Mouse (Mus musculus): ENCODE measurements at regions not wholly inside any gene's neighbourhood (a gene's known extent, or its start where the extent isn't known, plus 50 kb on each side); places are given as distances from the start of the nearest gene placed in this dataset.

DNA sequence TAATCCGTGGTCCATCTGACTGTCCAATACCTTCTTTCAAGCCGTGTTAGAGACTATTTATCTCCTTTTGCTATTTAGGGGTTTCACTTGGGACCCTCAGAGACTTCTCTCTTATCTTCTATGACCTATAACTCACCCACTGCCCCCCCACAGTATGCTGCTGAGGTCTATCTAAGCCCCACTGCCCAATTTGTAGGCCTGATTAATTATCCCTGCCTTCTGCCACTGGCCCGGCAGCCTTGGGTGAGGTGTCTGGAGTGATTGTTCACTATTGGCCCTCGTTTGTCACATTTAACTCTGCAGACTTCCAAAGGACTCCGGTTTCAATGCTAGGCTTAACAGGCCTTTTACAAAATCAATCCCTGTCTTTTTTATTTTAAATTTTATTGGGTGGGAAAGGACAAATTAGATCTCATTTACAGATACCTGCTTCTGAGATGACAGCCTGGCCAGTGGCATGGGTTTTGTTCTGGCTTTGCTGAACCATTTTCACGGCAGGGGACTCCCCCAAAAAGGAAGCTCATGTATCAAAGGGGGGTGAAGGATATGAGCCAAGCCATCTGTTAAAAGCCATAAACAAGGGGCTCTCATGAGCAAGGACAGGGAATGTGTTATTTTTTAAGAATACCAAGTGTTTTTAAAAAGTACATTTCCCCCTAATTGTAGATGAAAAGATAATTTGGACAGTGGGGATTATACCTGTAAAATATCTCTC, 160.4 kb upstream of the Fam19a5 start:
- ChIA-PET POLR2A (no interaction called here), CTCF (no interaction called here)

DNA sequence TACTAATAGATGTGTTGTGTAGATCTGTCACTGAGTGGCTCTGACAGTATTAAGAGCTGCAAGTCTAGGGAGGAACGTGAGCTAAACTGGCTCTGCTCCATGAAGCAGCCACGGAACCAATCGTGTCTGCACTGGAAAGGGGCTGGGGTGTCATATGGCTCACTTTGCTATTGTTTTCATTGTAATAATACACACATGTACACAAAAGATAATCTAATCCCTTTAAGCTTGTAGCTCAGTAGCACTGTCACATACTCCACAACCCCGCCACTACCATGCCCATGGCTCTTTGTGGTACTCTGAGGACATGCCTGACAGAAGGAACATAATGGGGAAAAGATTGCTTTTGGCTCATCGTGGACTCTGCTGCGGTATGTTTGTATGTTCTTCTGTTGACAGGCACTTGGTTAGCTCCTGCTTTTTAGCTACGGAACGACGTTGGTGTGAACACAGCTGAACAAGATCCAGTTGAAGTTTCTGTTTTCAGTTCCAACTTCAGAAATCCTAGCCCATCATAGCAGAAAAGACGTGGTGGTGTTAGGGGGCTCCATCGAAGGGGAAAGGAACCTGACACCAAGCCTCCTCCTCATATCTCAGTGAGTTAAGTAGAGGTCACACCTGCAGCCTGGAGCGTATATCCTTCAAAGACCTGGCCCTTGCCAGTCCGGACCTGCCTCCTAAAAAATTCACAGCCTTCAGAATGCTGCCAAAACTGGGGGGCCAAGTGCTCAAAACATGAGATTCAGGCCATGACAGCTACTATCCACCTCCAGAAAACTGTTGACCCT, 159.6 kb upstream of the Fam19a5 start:
- POLR2A ChIA-PET = no interaction called here
- CTCF ChIA-PET = no interaction called here

DNA sequence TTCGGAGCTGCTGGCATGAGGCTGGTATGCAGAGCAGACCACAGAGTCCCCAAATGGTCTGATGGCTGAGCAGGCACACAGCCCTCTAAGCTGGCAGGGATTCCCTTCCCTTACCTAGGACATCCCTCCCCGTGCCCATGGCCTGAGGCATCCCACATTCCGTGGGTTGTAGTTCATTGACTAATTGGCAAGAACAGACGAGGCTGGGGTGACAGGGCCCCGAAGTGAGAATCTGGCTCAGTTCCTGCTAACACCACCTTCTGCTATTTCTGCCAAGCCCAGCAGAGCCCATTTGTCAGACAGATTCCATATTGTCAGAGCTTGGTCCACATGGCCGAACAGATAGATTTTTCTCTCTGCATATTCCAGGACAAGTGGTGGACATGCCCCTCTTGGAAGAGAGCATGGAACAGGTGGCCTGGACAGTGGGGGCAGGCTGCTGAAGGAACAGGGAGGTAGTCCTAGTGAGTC, 157.6 kb upstream of the Fam19a5 start:
- CTCF ChIA-PET = interaction anchor here in 2 of 4 experiments (0.6 kb wide), 2 partner anchors 30 to 49 kb away, joined by 3 read pairs; no protein-coding TSS in a partner anchor
- POLR2A ChIA-PET = no interaction called here

DNA sequence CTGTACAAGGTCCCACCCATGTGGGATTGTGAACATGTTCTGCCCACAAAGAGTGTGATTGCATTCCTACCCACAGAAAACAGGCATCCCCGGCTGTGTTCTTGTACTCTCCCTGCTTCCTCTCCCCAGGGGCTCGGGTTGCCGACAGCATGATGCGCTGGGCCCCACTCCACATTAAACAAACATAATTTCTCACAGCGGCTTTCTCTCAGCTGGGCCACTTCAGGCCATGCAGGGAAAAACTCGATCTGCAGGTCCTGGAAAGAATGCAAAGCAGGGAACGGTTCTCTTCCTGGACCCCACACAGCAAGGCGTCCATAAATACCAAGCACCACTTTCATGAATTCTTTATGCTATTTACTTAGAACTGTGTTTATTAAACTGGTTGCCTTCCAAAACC, 152.7 kb upstream of the Fam19a5 start:
- ChIA-PET POLR2A (no interaction called here), CTCF (interaction anchor here in 1 of 4 experiments (0.7 kb wide), 1 partner anchor 341 kb away, joined by 4 read pairs; no protein-coding TSS in a partner anchor)

DNA sequence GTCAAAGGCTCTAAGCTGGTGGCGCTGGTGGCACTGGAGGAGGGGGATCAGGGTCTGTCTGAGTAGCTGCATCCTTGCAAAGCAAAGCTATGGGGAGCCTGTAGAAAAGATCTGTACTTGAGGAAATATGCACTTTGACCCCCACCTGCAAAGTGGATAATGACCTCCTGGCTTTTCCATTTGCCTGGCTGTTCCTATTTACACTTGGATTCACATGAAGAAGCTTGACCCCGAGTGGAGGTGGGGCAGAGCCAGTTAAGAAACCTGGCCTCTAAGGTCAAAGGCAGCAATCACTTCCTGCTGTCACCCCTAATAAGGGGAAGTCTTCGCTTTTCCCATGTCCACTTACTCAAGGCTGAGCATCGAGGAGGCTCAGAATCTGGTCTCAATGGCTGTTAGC, 145.7 kb upstream of the Fam19a5 start:
- POLR2A ChIA-PET = interaction anchor here in 1 of 4 experiments (0.7 kb wide), 1 partner anchor 653 kb away, joined by 3 read pairs; no protein-coding TSS in a partner anchor
- CTCF ChIA-PET = no interaction called here

DNA sequence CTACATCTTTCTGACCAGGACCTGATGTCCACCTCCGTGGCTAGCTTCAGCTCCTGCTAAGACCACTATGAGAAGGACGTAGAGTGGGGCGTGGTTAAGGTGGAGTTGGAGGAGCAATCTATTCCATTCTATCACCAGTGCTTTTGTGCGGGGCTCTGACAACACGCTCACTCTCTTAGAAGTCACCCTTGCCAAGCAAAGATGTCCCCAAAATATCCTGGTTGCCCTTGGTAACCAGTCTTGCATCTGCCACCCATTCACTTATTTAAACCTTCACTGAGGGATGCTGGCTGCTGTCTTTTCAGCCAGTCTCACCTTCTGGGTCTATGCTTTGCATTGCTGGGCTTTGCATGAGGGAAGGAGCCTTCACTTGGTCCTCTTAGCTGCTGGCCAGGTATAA, 138.4 kb upstream of the Fam19a5 start:
- POLR2A ChIA-PET = no interaction called here
- CTCF ChIA-PET = interaction anchor here in 1 of 4 experiments (0.6 kb wide), 1 partner anchor 806 kb away, joined by 3 read pairs; no protein-coding TSS in a partner anchor

DNA sequence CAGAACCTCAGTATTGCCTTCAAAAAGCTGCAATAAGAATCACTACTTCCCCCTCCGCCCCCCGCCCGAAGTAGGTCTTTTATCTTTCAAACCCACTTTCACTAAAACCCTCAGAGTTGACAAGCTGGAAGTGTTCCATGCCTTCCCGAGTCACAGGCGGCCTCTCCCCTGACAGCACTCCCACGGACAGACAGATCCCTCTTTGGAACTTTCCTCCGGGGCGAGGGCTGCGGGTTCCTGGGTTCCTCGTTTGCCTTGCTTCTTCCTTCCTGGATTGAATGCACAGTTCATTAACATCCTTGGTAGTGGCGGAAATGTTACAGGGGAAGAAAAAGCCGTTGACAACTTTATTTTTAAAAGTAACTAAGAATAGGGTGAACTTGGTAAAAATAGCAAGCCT, 132.1 kb upstream of the Fam19a5 start:
- CTCF ChIA-PET = no interaction called here

DNA sequence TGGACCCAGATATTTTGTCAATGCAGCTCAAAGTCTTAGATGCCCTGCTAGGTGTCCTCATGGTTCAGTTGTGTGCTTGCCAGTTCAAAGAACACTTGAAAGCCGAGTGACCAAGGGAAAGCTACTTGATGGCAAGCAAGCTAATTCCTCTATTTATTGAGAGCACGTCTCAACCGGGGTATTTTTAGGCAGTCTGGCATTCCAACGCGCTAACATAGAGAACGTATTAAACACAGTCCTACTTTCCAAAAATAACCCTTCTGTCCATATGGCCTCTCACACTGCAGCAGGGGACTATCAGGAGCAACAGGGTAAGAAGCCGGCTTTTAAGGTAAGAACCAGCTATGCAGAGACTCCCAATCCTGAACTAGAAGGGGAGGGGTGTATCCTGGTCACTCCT, 128.1 kb upstream of the Fam19a5 start:
- POLR2A ChIA-PET = no interaction called here
- CTCF ChIA-PET = no interaction called here

More for the DNA sequence above, 132.1 kb upstream of the Fam19a5 start:
- POLR2A ChIA-PET = no interaction called here

DNA sequence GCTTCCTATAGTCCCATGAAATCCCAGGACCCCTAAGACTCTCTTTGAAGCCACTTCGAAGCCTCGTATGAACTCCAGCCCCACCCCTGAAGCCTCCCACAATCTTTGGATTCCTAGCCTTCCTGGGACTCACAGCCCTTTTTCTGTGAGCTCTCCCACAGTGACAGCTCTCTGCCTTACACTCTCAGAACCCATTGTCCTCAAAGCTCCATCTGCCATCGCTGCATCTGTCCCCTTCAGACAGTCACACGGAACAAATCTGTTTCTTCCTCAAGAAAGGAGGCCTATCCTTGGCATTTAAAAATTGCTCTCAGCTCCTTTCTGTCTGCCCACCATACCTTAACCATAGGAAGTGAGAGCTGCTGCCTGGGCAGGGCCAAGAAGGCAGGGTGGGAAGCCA, 122.4 kb upstream of the Fam19a5 start:
- CTCF ChIA-PET = no interaction called here

DNA sequence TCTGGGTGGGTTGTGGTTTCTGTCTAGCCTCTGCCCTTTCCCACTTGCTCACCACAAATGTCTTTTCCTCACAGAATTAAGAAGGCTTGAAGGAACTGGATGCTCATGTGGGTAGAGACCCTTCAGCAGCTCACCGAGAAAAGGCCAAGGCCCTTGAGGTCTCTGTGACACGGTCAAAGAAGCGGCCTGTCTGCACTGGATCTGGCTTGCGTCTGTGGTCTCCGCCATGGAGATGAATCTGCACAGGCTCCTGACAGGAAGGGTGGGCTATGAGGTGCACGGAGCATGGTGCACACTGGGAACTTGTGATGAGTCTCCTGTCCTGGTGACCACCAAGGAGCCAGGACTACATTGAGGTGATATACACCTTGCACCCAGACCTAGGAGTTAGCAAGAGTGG, 110.8 kb upstream of the Fam19a5 start:
- CTCF ChIA-PET = no interaction called here
- POLR2A ChIA-PET = no interaction called here

More for the DNA sequence above, 122.4 kb upstream of the Fam19a5 start:
- POLR2A ChIA-PET = no interaction called here

DNA sequence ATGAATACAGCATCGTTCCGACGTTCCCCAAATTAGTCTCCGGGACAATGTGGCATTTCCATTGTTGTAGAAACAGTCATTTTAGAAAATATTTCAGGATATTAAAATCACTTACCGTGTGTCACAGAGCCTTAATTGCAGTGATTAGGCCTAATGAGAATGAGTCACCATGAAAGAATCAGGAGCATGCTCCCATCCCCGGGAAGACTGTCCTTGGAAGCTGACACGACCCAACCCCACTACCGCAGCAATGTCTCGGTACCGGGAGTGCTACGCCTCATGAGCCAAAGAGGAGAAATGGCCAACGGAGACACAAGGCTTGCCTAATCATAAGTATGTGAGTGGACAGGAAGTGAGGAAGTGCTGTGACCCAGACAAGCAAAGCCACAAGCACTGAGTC, 110.2 kb upstream of the Fam19a5 start:
- POLR2A ChIA-PET = interaction anchor here in 1 of 4 experiments (0.6 kb wide), 1 partner anchor 205 kb away, joined by 4 read pairs; no protein-coding TSS in a partner anchor
- CTCF ChIA-PET = no interaction called here

DNA sequence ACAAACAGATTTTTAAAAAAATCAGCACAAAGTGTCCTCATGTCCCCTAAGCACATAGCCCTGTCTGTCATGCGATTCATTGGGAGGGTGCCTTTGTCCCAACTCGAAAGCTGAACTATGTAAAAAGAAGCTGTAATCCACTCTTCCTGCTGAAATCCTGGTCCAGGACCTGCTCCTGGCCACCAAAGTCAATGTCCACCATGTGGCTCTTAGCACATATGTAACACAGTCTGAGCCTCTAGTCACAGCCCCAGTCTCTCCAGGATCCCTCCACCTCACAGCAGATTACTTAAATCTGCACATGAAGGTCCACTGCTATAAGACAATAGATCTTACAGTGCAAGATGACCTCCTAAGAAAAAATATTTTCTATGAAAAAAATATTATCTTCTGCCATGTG, 108.5 kb upstream of the Fam19a5 start:
- ChIA-PET CTCF (no interaction called here), POLR2A (no interaction called here)

DNA sequence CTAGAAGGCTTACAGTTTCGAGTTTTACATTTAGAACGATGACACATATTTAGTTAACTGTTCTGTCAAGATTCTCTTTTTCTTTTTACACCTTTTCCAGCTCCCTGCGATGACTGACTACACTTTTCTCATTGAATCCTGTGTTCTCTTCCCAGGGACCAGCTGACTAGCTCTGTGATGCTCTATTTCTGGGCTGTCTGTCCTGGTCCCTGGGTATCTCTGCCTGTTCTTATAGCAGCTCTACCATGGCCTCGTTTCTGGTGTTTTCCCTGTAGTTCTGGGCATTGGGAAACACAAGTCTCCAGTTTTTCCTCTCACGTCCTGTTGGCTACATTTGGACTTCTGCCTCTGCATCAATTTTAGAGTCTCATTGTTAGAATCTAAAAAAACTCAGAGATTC, 106.5 kb upstream of the Fam19a5 start:
- ChIA-PET POLR2A (no interaction called here), CTCF (interaction anchor here in 1 of 4 experiments (0.6 kb wide), 1 partner anchor 36 kb away, joined by 3 read pairs; no protein-coding TSS in a partner anchor)

DNA sequence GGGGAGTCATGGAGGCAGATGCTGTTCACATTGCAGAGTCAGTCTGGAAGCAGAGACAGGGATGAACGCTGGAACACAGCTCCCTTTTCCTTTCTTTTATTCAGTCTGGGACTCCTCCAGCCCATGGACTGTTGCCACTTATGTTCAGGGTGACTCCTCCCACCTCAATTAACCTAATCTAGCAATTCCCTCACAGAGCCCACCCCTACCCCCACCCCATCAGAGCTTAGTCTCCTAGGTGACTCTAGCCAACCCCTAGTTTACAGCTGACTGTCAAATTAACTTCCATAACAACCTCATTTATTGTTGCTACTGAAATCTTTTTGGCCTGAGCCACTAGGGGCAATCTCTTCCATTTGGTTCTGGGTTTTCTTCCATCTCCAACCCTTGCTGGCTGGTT, 85.2 kb upstream of the Fam19a5 start:
- ChIA-PET CTCF (no interaction called here), POLR2A (interaction anchor here in 1 of 4 experiments (0.6 kb wide), 2 partner anchors 12 to 380 kb away, joined by 4 to 5 read pairs; no protein-coding TSS in a partner anchor)

DNA sequence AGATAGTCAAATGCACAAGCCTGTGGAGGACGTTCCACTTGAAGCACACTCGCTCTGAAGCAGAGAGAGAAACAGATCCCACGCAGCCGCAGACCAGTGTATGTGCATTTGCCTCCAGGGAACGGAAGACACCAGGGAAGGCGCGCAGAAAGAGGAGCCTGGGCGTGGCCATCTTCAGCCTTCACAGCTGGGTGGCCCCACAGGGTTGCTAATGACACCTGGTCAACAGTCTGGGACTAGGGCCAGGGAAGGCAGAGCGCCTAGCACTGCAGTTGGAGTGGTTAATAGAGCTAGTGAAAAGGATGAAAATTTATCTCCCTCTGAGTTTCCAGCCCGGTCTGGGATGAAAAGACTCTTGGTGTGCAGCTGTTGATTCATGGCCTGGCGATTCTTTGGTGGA, 67.9 kb upstream of the Fam19a5 start:
- ChIA-PET POLR2A (no interaction called here), CTCF (no interaction called here)

DNA sequence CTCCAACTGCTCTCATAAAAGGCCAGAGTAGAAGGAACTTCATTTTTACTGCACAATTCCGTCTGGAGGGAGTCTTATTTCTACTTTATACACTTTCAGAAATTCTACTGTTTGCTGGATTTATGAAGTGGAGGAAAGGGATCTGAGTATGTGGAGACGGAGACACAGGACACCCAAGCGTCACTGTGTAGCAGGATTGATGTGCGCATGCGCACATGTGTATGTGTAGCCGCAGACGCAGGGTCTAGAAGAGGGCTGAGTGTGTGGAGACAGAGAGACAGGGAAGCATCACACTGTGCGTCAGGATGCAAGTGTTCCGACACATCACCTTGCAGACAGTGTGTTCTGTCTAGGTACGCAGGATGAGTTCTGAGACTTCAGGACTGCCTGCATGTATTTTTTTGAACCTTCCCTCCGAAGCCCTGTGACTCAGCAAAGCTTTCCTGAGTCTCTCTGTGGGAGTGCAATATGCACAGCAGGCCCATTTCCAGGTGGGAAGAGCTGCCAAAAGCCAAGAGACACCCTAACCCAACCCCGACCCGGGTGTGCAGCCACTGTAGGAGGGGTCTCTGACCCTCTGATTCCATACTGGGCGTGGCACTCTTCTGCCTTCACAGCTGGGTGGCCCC, 67.1 kb upstream of the Fam19a5 start:
- CTCF ChIA-PET = no interaction called here
- POLR2A ChIA-PET = no interaction called here

DNA sequence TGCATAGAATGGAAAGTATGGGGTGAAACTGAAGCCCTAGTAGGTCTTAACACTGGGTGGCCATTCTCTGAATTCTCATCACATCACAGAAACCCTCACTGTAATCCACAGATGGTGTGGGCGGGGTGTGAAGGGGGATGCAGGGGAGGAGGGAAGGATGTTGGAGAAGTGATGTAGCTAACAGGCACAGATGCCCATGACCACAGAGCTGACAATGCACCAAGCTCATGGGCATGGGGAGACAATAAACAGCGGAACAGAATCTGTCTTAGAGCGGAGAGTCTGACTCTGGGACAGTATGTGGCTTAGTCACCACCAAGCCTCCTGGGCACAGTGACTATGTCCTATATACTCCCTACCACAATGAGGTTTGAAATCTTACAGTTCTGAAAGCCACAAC, 63.3 kb upstream of the Fam19a5 start:
- POLR2A ChIA-PET = no interaction called here
- CTCF ChIA-PET = no interaction called here
